Mouse (Mus musculus) myocyte (in vitro differentiated cells): ENCODE data around the gene Adcy9.

Experiments
- POLR2A ChIP-seq: IDR thresholded peaks from one replicate; pipeline ENCODE4 v1.6.1; 2011; ENCODE audit warnings: low read depth, mild to moderate bottlenecking, control low read depth, moderate library complexity; ENCODE audit not compliant: insufficient read length
- POLR2AphosphoS2 ChIP-seq: IDR thresholded peaks from one replicate; pipeline ENCODE4 v1.6.1; 2011; ENCODE audit warnings: low read depth, control low read depth; ENCODE audit not compliant: insufficient read length

GRCm38 (mm10) chr16:4449418-4449817 lies 29.1 kb upstream of the Adcy9 start:
- no peak for TF ChIP-seq POLR2AphosphoS2
- no peak for TF ChIP-seq POLR2A
